Mouse (Mus musculus) lung, embryonic 15.5 days (tissue): Measurements from ENCODE around the gene Ptbp3. TPM values are rescaled to one million over a fixed set of nuclear protein-coding genes. Genes with fewer than 3 reads are reported as not detected.
"Not testable (repeated sequence)": the region's sequence is repeated elsewhere in the genome, so short reads cannot be mapped to it uniquely, and the experiment has no call there.

Experiments
- ATAC-seq: fragments of 200-750 bp; cut with Nextera tagmentation; 2 replicates; pipeline ENCODE4 v1.8.0; 2017; ENCODE audit warnings: moderate number of reproducible peaks, borderline replicate concordance; ENCODE audit not compliant: low FRiP score, low TSS enrichment; ENCODE audit errors: extremely low read depth
- H3K27ac ChIP-seq: fragments of 300-500 bp; sonication (generic); 2 replicates; pipeline ENCODE4 v1.5.1; 2015; ENCODE audit warnings: moderate library complexity, mild to moderate bottlenecking, inconsistent platforms
- H3K27me3 ChIP-seq: fragments of 300-500 bp; sonication (generic); 2 replicates; pipeline ENCODE4 v1.6.1; 2015; ENCODE audit warnings: inconsistent platforms
- H3K36me3 ChIP-seq: fragments of 300-500 bp; sonication (generic); 2 replicates; pipeline ENCODE4 v1.6.1; 2015; ENCODE audit warnings: inconsistent platforms
- H3K4me1 ChIP-seq: fragments of 300-500 bp; sonication (generic); 2 replicates; pipeline ENCODE4 v1.6.1; 2015; ENCODE audit warnings: inconsistent platforms
- H3K4me2 ChIP-seq: fragments of 300-500 bp; sonication (generic); 2 replicates; pipeline ENCODE4 v1.6.1; 2015; ENCODE audit warnings: inconsistent platforms, mild to moderate bottlenecking, moderate library complexity
- H3K4me3 ChIP-seq: fragments of 300-500 bp; sonication (generic); 2 replicates; pipeline ENCODE4 v1.5.1; 2015; ENCODE audit warnings: mild to moderate bottlenecking, inconsistent platforms
- H3K9ac ChIP-seq: fragments of 300-500 bp; sonication (generic); 2 replicates; pipeline ENCODE4 v1.6.1; 2015; ENCODE audit warnings: inconsistent platforms
- H3K9me3 ChIP-seq: fragments of 300-500 bp; sonication (generic); 2 replicates; pipeline ENCODE4 v1.6.1; 2016; ENCODE audit warnings: inconsistent platforms
- WGBS: fragments of 180-500 bp; shearing (Covaris S2); methylation state at CpG from one replicate; pipeline ENCODE4 v1.1.7; 2015; 5-methylcytosine and 5-hydroxymethylcytosine counted together
- polyA plus RNA-seq: library from polyadenylated mRNA; unstranded; fragments of >200 nt; fragmentation: Nextera tagmentation; extraction: Ambion mirVana; gene quantifications from 2 replicates; pipeline ENCODE4 v1.2.1, GENCODE M21; 2015

Ptbp3 gene
- polyA plus RNA-seq, 1 experiment from 2014 or later: 54.2 TPM

- no peaks in the 10 kb centered on the region for H3K4me1 ChIP-seq
- no peak overlapping the region for H3K4me3 ChIP-seq
- H3K4me2 ChIP-seq: no peak overlapping the region
- H3K27me3 ChIP-seq: no peaks in the 10 kb centered on the region
- H3K9ac ChIP-seq: no peak overlapping the region
- no peak for ATAC-seq
- H3K9me3 ChIP-seq: no peaks in the 10 kb centered on the region
- 56% methylated on average over 11 of the region's 11 CpGs for WGBS
- no peaks in the 10 kb centered on the region for H3K36me3 ChIP-seq
- H3K27ac ChIP-seq: no peak overlapping the region
These were observed 23.5 kb upstream of the Ptbp3 start for GRCm38 (mm10) chr4:59572521-59573118.

DNA sequence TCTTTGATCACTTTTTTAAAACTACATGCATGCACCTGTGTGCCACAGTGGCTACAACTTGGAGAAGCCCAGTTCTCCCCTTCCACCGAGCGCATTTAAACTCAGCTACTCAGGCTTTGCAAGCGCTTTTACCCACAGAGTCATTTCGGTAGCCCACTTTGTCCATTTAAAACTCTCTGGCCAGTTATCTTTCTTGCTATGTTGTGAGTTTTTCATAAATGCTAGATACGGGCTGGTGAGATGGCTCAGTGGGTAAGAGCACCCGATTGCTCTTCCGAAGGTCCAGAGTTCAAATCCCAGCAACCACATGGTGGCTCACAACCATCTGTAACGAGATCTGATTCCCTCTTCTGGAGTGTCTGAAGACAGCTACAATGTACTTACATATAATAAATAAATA, 21.4 kb upstream of the Ptbp3 start:
- H3K4me2 ChIP-seq, H3K27ac ChIP-seq, H3K27me3 ChIP-seq, H3K36me3 ChIP-seq, H3K9ac ChIP-seq, H3K4me3 ChIP-seq, H3K4me1 ChIP-seq, H3K9me3 ChIP-seq, ATAC-seq: not testable (repeated sequence)
- WGBS: 91% methylated on average over 8 of the region's 8 CpGs

- Histone ChIP-seq H3K9ac (no peak overlapping the region), H3K9me3 (no peaks in the 10 kb centered on the region)
- 1% methylated on average over 7 of the region's 7 CpGs for WGBS
These were observed 20.4 kb upstream of the Ptbp3 start for GRCm38 (mm10) chr4:59569538-59569937.

GRCm38 (mm10) chr4:59567576-59568260, 18.6 kb upstream of the Ptbp3 start:
- no peak for ATAC-seq

More at GRCm38 (mm10) chr4:59569538-59569937, 20.4 kb upstream of the Ptbp3 start:
- Histone ChIP-seq H3K36me3 (no peaks in the 10 kb centered on the region), H3K4me1 (no peaks in the 10 kb centered on the region), H3K4me3 (no peak overlapping the region), H3K4me2 (no peak overlapping the region), H3K27ac (no peak overlapping the region), H3K27me3 (no peaks in the 10 kb centered on the region)
- peak; percentile 62; the same call in 1 of the 2 replicates for ATAC-seq

GRCm38 (mm10) chr4:59565571-59566188, 16.5 kb upstream of the Ptbp3 start:
- no peak for ATAC-seq
- Histone ChIP-seq H3K27ac (no peak overlapping the region), H3K27me3 (no peaks in the 10 kb centered on the region), H3K9ac (no peak overlapping the region), H3K4me2 (no peak overlapping the region), H3K9me3 (no peaks in the 10 kb centered on the region), H3K4me1 (no peaks in the 10 kb centered on the region), H3K4me3 (no peak overlapping the region), H3K36me3 (no peaks in the 10 kb centered on the region)
- 64% methylated on average over 8 of the region's 8 CpGs for WGBS

More at GRCm38 (mm10) chr4:59567576-59568260, 18.6 kb upstream of the Ptbp3 start:
- Histone ChIP-seq H3K27ac (no peak overlapping the region), H3K9ac (no peak overlapping the region), H3K4me2 (no peak overlapping the region), H3K4me1 (no peaks in the 10 kb centered on the region), H3K9me3 (no peaks in the 10 kb centered on the region), H3K4me3 (no peak overlapping the region), H3K36me3 (no peaks in the 10 kb centered on the region), H3K27me3 (no peaks in the 10 kb centered on the region)
- WGBS: 77% methylated on average over 6 of the region's 6 CpGs

GRCm38 (mm10) chr4:59564128-59564527, 15.0 kb upstream of the Ptbp3 start:
- no peak for ATAC-seq
- no peaks in the 10 kb centered on the region for H3K9me3 ChIP-seq
- no peaks in the 10 kb centered on the region for H3K36me3 ChIP-seq
- no peak overlapping the region for H3K9ac ChIP-seq
- H3K4me1 ChIP-seq: no peaks in the 10 kb centered on the region
- H3K27ac ChIP-seq: no peak overlapping the region
- no peak overlapping the region for H3K4me2 ChIP-seq
- no peak overlapping the region for H3K4me3 ChIP-seq
- WGBS: 70% methylated on average over 3 of the region's 3 CpGs
- H3K27me3 ChIP-seq: no peaks in the 10 kb centered on the region

GRCm38 (mm10) chr4:59560141-59560540, 11.0 kb upstream of the Ptbp3 start:
- no peaks in the 10 kb centered on the region for H3K36me3 ChIP-seq
- no peak overlapping the region for H3K4me2 ChIP-seq
- H3K4me3 ChIP-seq: no peak overlapping the region
- no peak for ATAC-seq
- no peaks in the 10 kb centered on the region for H3K4me1 ChIP-seq
- H3K9me3 ChIP-seq: no peaks in the 10 kb centered on the region
- H3K27me3 ChIP-seq: no peaks in the 10 kb centered on the region
- H3K27ac ChIP-seq: no peak overlapping the region
- H3K9ac ChIP-seq: no peak overlapping the region
- 81% methylated on average over 6 of the region's 6 CpGs for WGBS

DNA sequence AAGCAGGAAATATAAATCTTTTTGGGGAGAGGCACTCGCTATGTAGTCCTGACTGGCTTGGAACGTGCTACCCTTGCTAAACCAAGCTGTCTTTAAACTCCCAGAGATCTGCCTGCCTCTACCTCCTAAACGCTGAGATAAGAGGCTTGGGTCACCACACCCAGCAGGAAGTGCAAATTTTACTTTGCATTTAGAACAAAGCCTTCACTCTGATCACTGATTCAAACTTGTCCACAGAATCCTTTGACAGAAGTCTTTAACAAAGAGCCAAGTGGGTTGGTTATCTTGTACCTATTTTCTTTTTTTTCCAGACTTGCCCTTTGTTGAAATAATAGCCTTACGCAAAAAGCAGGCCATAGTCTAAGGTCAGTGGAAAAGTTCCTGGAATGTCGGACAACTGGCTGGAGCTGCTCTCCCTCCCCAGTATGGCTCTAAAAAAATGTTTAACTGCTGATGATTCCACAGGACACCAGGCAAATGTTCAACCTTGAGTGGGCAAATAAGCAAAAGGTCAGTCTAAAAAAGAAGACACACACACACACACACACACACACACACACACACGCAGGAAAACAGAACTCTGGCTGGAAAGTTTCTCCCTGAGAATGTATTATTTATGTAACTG, 9.0 kb upstream of the Ptbp3 start:
- Histone ChIP-seq H3K9ac (no peak overlapping the region), H3K4me3 (no peak overlapping the region), H3K4me1 (no peaks in the 10 kb centered on the region), H3K4me2 (no peak overlapping the region), H3K27me3 (no peaks in the 10 kb centered on the region), H3K36me3 (no peaks in the 10 kb centered on the region), H3K27ac (no peak overlapping the region), H3K9me3 (no peaks in the 10 kb centered on the region)
- 59% methylated on average over 6 of the region's 6 CpGs for WGBS
- no peak for ATAC-seq

DNA sequence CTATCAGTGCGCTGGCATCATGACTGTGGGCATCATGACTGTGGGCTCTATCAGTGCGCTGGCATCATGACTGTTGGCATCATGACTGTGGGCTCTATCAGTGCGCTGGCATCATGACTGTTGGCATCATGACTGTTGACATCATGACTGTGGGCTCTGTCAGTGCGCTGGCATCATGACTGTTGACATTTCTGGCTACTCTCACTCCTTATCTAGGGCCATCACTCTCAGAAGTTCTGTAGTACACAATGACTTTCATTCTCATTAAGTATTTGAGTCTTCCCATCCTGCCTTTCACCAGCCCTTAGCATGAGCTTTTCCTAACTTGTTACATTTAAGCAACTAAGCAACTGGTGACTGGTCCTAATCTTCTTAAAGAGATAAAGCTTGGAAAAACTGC, 8.2 kb upstream of the Ptbp3 start:
- not testable (repeated sequence) for H3K9me3 ChIP-seq, H3K4me2 ChIP-seq, H3K9ac ChIP-seq, H3K27ac ChIP-seq, H3K27me3 ChIP-seq, H3K36me3 ChIP-seq, H3K4me1 ChIP-seq, ATAC-seq, H3K4me3 ChIP-seq
- 95% methylated on average over 4 of the region's 4 CpGs for WGBS

DNA sequence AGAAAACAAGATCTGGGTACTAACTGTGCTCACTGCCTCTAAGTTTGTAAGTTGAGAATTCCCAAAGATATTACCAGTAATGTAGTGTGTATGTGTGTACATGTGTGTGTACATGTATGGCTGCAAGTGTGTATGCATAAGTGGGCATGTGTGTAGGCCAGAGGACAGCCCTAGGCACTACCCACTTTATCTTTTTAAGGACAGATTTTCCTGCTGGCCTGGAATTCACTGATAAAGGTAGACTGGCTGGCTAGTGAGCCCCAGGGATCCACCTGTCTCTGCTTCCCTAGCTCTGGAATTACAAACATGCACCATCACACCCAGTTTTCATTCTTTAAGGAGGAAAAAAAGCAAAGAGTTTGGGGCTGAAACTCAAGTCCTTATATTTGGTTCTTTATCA, 6.0 kb upstream of the Ptbp3 start:
- Histone ChIP-seq H3K9me3 (no peaks in the 10 kb centered on the region), H3K4me3 (no peak overlapping the region), H3K9ac (no peak overlapping the region), H3K27ac (no peak overlapping the region), H3K4me1 (no peaks in the 10 kb centered on the region), H3K4me2 (no peak overlapping the region), H3K27me3 (no peaks in the 10 kb centered on the region), H3K36me3 (no peaks in the 10 kb centered on the region)
- ATAC-seq: no peak

DNA sequence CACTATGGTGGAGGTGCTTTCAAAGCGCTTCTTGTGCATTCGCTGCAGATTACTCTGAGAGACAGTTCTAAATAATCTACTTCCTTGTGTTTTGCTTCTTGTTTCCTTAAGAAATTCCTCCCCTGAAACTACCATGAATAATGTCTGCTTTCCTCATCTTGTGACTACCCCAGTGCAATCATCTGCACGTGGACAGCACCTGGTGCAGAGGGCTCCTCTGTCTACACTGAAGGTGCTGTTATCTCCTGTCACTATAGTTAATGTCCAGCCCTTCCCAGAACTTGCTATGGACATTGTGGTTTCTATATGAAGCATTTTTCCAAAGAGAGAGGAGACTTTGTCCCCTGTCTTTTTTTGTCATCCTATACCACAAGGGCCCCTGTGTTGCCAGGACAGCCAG, 4.4 kb upstream of the Ptbp3 start:
- Histone ChIP-seq H3K4me1 (peaks cover 4% of the 10 kb centered on the region; the same call in 1 of the 2 replicates), H3K4me2 (no peak overlapping the region), H3K9me3 (no peaks in the 10 kb centered on the region), H3K27me3 (no peaks in the 10 kb centered on the region), H3K36me3 (no peaks in the 10 kb centered on the region), H3K9ac (no peak overlapping the region), H3K27ac (no peak overlapping the region), H3K4me3 (no peak overlapping the region)
- ATAC-seq: no peak
- 54% methylated on average over 3 of the region's 3 CpGs for WGBS

DNA sequence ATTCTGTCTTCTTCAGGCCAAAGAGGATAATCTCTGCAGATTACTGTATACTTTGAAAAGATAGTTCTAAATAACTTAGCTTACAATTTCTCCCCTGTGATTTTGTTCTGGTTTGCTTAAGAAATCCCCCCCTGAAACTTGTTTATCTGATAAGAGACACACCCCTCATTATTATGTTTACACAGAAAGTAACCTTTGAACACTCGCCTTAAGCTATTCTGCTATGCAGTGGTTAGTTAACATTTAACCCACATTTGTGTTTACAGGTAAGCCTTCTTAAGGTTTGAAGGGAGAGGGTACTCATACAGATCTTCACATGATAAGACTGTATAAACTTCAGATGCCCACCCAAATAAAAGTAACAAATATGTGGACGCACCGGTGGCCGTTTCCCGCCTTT, 3.7 kb upstream of the Ptbp3 start:
- Histone ChIP-seq H3K9ac (no peak overlapping the region), H3K4me2 (no peak overlapping the region), H3K4me1 (peaks cover 4% of the 10 kb centered on the region; the same call in 1 of the 2 replicates), H3K27ac (no peak overlapping the region), H3K9me3 (no peaks in the 10 kb centered on the region), H3K27me3 (no peaks in the 10 kb centered on the region), H3K36me3 (no peaks in the 10 kb centered on the region), H3K4me3 (no peak overlapping the region)
- no peak for ATAC-seq
- WGBS: 63% methylated on average over 5 of the region's 5 CpGs
